ENCODE assay signal across 16 mouse cellular contexts in the genomic region with DNA sequence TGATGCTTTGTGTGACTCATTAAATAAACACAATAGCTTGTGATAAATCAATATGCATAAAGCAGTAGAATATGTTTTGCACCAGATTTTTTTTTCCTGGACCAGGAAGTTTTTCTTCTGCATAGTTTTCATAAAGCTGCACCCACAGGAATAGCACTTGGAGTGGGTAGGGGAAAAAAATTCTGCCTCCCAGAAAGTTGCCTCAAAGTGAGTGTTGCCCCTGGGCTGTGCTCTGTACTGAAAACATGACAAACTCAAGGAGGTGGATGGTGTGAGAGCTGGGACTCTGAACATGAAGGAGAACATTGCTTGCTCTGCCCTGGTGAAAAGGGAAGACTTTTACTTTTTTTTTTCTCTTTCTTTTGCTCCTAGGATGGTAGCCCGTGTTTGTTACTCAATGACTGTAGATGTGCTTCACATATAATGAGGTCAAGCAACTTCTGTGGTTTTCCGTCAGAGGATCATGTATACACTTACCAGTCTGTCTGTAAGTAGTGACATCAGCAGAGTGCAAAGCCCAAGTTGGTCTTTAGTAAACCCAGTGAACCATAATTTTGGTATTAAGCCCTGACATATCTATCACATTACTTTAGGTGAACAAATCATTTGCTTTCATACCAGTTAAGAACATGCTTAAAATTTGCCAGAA.
"Had no signal": no experiment of that assay in that cellular context is flagged by ENCODE, and none has a peak within 500 bp of the region (broad histone marks: within the 10 kb centered on the region; RNA-seq: fewer than 3 reads in every experiment).

No protein-coding gene starts in this region.

- H3K36me3 ChIP-seq: midbrain, embryonic 10.5 days; midbrain, embryonic 12.5 days; neural tube, embryonic 13.5 days had no signal

- H3K4me3 ChIP-seq: midbrain, embryonic 10.5 days; midbrain, embryonic 12.5 days; myocyte; neural tube, embryonic 13.5 days had no signal

- H3K4me2 ChIP-seq: lung, embryonic 14.5 days; midbrain, embryonic 12.5 days; neural tube, embryonic 13.5 days had no signal

- H3K9me3 ChIP-seq: midbrain, embryonic 10.5 days; midbrain, embryonic 12.5 days; neural tube, embryonic 13.5 days had no signal

- H3K4me1 ChIP-seq: midbrain, embryonic 12.5 days had no signal

- H3K9ac ChIP-seq: lung, embryonic 14.5 days; midbrain, embryonic 12.5 days; neural tube, embryonic 13.5 days had no signal

- H3K27me3 ChIP-seq: midbrain, embryonic 12.5 days; neural tube, embryonic 13.5 days had no signal

- H3K27ac ChIP-seq: midbrain, embryonic 10.5 days; midbrain, embryonic 12.5 days; neural tube, embryonic 13.5 days had no signal

- DNase-seq: lung, adult 18-20 months; lung, embryonic 14.5 days; lung, postnatal 10 days; lung, postnatal 4 days; midbrain, embryonic 14.5 days; right cerebral cortex, adult 18-20 months; right cerebral cortex, postnatal 25 days; right cerebral cortex, postnatal 4 days; spleen, adult 18-20 months; thymus, adult 18-20 months; thymus, postnatal 14 days; thymus, postnatal 36 days had no signal
